Mouse (Mus musculus): ENCODE results near the gene Pcdh7.

DNA sequence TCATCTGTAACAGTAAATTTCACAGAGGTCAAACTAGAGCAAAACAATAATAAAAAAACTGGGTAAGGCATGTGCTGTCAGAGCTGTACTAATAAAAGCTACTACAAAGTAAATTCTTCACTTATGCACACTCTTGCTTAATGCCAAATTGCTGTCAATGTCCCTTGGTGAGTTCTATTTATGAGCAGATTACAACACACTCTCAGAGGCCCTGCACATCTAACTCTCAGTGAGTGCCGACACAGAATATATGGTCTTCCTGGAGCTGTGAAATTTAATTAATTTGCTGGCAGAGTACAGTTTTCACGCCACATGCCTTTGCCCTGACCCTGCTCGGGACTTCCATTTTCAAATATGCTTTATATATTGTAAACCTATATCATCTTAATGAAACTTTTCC, 227.7 kb downstream of the Pcdh7 start:
- TF ChIP-seq CTCF (IDR thresholded peaks at IDR 0.05; ENCODE audit: low read depth, low read length) (no peak), POLR2A (IDR thresholded peaks at IDR 0.05; ENCODE audit: extremely low read depth, insufficient read depth, low read length) (no peak)

Data from liver, adult 2 months (tissue).